Mouse (Mus musculus): Measurements from ENCODE around the gene Sh2b1. TPM values are rescaled to one million over a fixed set of nuclear protein-coding genes. Genes with fewer than 3 reads are reported as not detected.
A peak's percentile ranks its signal among the peaks of the same experiment; 100 is the strongest.

Sh2b1 gene
- polyA plus RNA-seq, 1 experiment from 2014 or later, result 26.4 TPM

- under 1% methylated on average over 82 of the region's 82 CpGs for WGBS
- peak within 1 kb of the TSS; percentile 80 for H3K9ac ChIP-seq (ENCODE audit: low read depth, low read length)
- H3K4me1 ChIP-seq (replicated peaks; ENCODE audit: control insufficient read depth, insufficient read depth, low read length), result peaks cover 13% of the 10 kb centered on the region
Observed at GRCm38 (mm10) chr7:126428631-126429502, 46.4 kb downstream of the Sh2b1 start, which contains the start of gene Rabep2. Rabep2 (plus strand) TSS chr7:126428759.

GRCm38 (mm10) chr7:126428154-126428553 is 47.1 kb downstream of the Sh2b1 start:
- Histone ChIP-seq H3K36me3 (ENCODE audit: control insufficient read depth, insufficient read depth, low read length) (no peaks in the 10 kb centered on the region), H3K4me1 (replicated peaks; ENCODE audit: control insufficient read depth, insufficient read depth, low read length) (peaks cover 13% of the 10 kb centered on the region), H3K27me3 (replicated peaks; ENCODE audit: control insufficient read depth, insufficient read depth, low read length) (no peaks in the 10 kb centered on the region), H3K27ac (ENCODE audit: low read depth, low read length) (peak overlapping the region; percentile 91), H3K9ac (ENCODE audit: low read depth, low read length) (peak overlapping the region; percentile 80), H3K4me3 (ENCODE audit: low read depth, low read length) (peak overlapping the region; percentile 71), H3K9me3 (ENCODE audit: control insufficient read depth, low read length) (peaks cover 3% of the 10 kb centered on the region; the same call in 1 of the 2 replicates), H3K4me2 (peak overlapping the region; percentile 96)
- ATAC-seq (replicated peaks; ENCODE audit: low FRiP score) (peak; percentile 53; the same call in 1 of the 2 replicates), DNase-seq (ENCODE audit: low spot score) (no peak)
- 6% methylated on average over 4 of the region's 4 CpGs for WGBS

More at GRCm38 (mm10) chr7:126428631-126429502, 46.4 kb downstream of the Sh2b1 start, which contains the start of gene Rabep2:
- H3K4me3 ChIP-seq (ENCODE audit: low read depth, low read length), result peak within 1 kb of the TSS; percentile 71
- H3K27ac ChIP-seq (ENCODE audit: low read depth, low read length), result peak within 1 kb of the TSS; percentile 91
- no peaks in the 10 kb centered on the region for H3K27me3 ChIP-seq (replicated peaks; ENCODE audit: control insufficient read depth, insufficient read depth, low read length)
- peak; percentile 85 for ATAC-seq (replicated peaks; ENCODE audit: low FRiP score)
- no peaks in the 10 kb centered on the region for H3K36me3 ChIP-seq (ENCODE audit: control insufficient read depth, insufficient read depth, low read length)
- peak within 1 kb of the TSS; percentile 96 for H3K4me2 ChIP-seq
- H3K9me3 ChIP-seq (ENCODE audit: control insufficient read depth, low read length), result peaks cover 3% of the 10 kb centered on the region; the same call in 1 of the 2 replicates
- DNase-seq (ENCODE audit: low spot score), result peak; percentile 95

GRCm38 (mm10) chr7:126427323-126427860 is 47.8 kb downstream of the Sh2b1 start:
- Histone ChIP-seq H3K27ac (ENCODE audit: low read depth, low read length) (no peak overlapping the region), H3K9me3 (ENCODE audit: control insufficient read depth, low read length) (peaks cover 3% of the 10 kb centered on the region; the same call in 1 of the 2 replicates), H3K4me2 (no peak overlapping the region), H3K27me3 (replicated peaks; ENCODE audit: control insufficient read depth, insufficient read depth, low read length) (no peaks in the 10 kb centered on the region), H3K4me3 (ENCODE audit: low read depth, low read length) (no peak overlapping the region), H3K9ac (ENCODE audit: low read depth, low read length) (no peak overlapping the region), H3K36me3 (ENCODE audit: control insufficient read depth, insufficient read depth, low read length) (no peaks in the 10 kb centered on the region), H3K4me1 (replicated peaks; ENCODE audit: control insufficient read depth, insufficient read depth, low read length) (peaks cover 13% of the 10 kb centered on the region)
- no peak for DNase-seq (ENCODE audit: low spot score)
- WGBS, result 47% methylated on average over 12 of the region's 13 CpGs
- ATAC-seq (replicated peaks; ENCODE audit: low FRiP score), result no peak

GRCm38 (mm10) chr7:126424161-126424560 is 51.1 kb downstream of the Sh2b1 start:
- peaks cover 9% of the 10 kb centered on the region for H3K4me1 ChIP-seq (replicated peaks; ENCODE audit: control insufficient read depth, insufficient read depth, low read length)
- no peaks in the 10 kb centered on the region for H3K27me3 ChIP-seq (replicated peaks; ENCODE audit: control insufficient read depth, insufficient read depth, low read length)
- no peak overlapping the region for H3K4me2 ChIP-seq
- no peak for ATAC-seq (replicated peaks; ENCODE audit: low FRiP score)
- no peaks in the 10 kb centered on the region for H3K36me3 ChIP-seq (ENCODE audit: control insufficient read depth, insufficient read depth, low read length)
- no peak for DNase-seq (ENCODE audit: low spot score)
- H3K27ac ChIP-seq (ENCODE audit: low read depth, low read length), result no peak overlapping the region
- 78% methylated on average over 6 of the region's 6 CpGs for WGBS
- no peak overlapping the region for H3K4me3 ChIP-seq (ENCODE audit: low read depth, low read length)
- no peak overlapping the region for H3K9ac ChIP-seq (ENCODE audit: low read depth, low read length)
- peaks cover 3% of the 10 kb centered on the region; the same call in 1 of the 2 replicates for H3K9me3 ChIP-seq (ENCODE audit: control insufficient read depth, low read length)

DNA sequence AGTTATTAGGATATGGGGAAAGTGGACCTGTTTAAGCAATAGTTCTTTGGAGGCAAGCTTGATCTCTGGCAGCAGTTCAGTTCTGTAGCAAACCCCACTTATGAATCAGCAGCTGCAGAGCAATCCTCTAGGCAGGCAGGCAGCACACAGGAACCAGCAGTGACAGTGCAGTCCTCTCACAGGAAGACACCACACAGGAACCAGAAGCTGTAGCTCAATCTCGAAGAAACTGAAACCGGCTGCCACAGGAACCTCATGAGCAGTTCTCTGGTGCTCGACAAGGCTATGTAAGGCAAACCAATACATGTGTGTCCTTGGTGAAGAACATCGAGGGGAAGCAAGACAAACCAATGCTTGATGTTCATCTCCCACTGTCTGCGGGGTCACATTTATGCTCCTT is 53.5 kb downstream of the Sh2b1 start:
- no peaks in the 10 kb centered on the region for H3K36me3 ChIP-seq (ENCODE audit: control insufficient read depth, insufficient read depth, low read length)
- DNase-seq (ENCODE audit: low spot score) (no peak), ATAC-seq (replicated peaks; ENCODE audit: low FRiP score) (no peak)
- no peak overlapping the region for H3K4me3 ChIP-seq (ENCODE audit: low read depth, low read length)
- H3K4me1 ChIP-seq (replicated peaks; ENCODE audit: control insufficient read depth, insufficient read depth, low read length), result no peaks in the 10 kb centered on the region
- H3K9me3 ChIP-seq (ENCODE audit: control insufficient read depth, low read length), result 0 out of 2 replicates have a peak, but pooled peaks cover 3% of the 10 kb centered on the region
- no peak overlapping the region for H3K27ac ChIP-seq (ENCODE audit: low read depth, low read length)
- H3K27me3 ChIP-seq (replicated peaks; ENCODE audit: control insufficient read depth, insufficient read depth, low read length), result no peaks in the 10 kb centered on the region
- H3K4me2 ChIP-seq, result no peak overlapping the region
- 70% methylated on average over 5 of the region's 5 CpGs for WGBS
- H3K9ac ChIP-seq (ENCODE audit: low read depth, low read length), result no peak overlapping the region

- no peak for DNase-seq (ENCODE audit: low spot score)
Observed at GRCm38 (mm10) chr7:126418496-126418895, 56.7 kb downstream of the Sh2b1 start.

DNA sequence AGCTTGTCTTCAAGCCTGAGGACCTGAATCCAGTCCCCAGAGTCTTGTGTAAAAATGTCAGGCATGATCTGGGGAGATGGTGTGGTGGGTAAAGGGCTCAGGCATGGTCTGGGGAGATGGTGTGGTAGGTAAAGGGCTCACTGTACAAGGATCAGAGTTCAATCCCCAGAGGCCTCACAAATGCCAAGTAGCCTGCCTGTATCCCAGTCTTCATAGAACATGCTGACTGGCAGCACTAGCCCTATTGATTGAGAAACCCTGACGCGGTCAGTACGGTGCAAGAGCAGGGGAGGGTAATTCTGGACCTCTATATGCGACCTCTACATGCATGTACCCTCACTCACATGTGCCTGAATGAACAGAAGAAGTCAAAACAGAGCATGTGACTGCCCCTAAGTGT is 57.6 kb downstream of the Sh2b1 start:
- H3K27ac ChIP-seq (ENCODE audit: low read depth, low read length), result no peak overlapping the region
- H3K4me3 ChIP-seq (ENCODE audit: low read depth, low read length), result no peak overlapping the region
- no peaks in the 10 kb centered on the region for H3K36me3 ChIP-seq (ENCODE audit: control insufficient read depth, insufficient read depth, low read length)
- H3K4me2 ChIP-seq, result no peak overlapping the region
- H3K27me3 ChIP-seq (replicated peaks; ENCODE audit: control insufficient read depth, insufficient read depth, low read length), result no peaks in the 10 kb centered on the region
- 80% methylated on average over 4 of the region's 4 CpGs for WGBS
- no peaks in the 10 kb centered on the region for H3K4me1 ChIP-seq (replicated peaks; ENCODE audit: control insufficient read depth, insufficient read depth, low read length)
- H3K9me3 ChIP-seq (ENCODE audit: control insufficient read depth, low read length), result no peaks in the 10 kb centered on the region
- ATAC-seq (replicated peaks; ENCODE audit: low FRiP score) (no peak), DNase-seq (ENCODE audit: low spot score) (no peak)
- H3K9ac ChIP-seq (ENCODE audit: low read depth, low read length), result no peak overlapping the region

More at GRCm38 (mm10) chr7:126418496-126418895, 56.7 kb downstream of the Sh2b1 start:
- H3K27ac ChIP-seq (ENCODE audit: low read depth, low read length), result no peak overlapping the region
- no peak overlapping the region for H3K4me3 ChIP-seq (ENCODE audit: low read depth, low read length)
- no peaks in the 10 kb centered on the region for H3K36me3 ChIP-seq (ENCODE audit: control insufficient read depth, insufficient read depth, low read length)
- no peaks in the 10 kb centered on the region for H3K9me3 ChIP-seq (ENCODE audit: control insufficient read depth, low read length)
- no peaks in the 10 kb centered on the region for H3K4me1 ChIP-seq (replicated peaks; ENCODE audit: control insufficient read depth, insufficient read depth, low read length)
- no peak overlapping the region for H3K4me2 ChIP-seq
- H3K9ac ChIP-seq (ENCODE audit: low read depth, low read length), result no peak overlapping the region
- ATAC-seq (replicated peaks; ENCODE audit: low FRiP score), result no peak
- H3K27me3 ChIP-seq (replicated peaks; ENCODE audit: control insufficient read depth, insufficient read depth, low read length), result no peaks in the 10 kb centered on the region
- 65% methylated on average over 3 of the region's 3 CpGs for WGBS

DNA sequence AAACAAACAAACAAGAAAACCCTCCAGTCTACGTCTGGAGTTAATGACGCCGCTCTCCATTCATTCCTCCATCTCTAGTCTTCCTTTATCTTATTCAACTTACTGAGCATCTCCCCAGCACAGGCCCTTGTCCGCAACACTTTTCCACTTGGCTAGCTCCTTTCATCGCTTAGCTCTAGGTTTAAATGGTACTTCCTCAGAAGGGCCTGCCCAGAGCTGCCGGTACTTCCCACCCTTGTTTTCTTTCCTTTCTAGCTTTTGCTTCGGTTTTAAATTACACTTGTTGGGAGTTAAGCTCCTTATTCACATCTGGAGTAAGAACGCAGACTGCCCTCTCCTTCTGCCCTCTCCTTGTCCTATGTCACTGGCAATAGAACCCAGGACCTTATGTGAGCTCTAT is 58.2 kb downstream of the Sh2b1 start:
- Histone ChIP-seq H3K27me3 (replicated peaks; ENCODE audit: control insufficient read depth, insufficient read depth, low read length) (no peaks in the 10 kb centered on the region), H3K9me3 (ENCODE audit: control insufficient read depth, low read length) (no peaks in the 10 kb centered on the region), H3K9ac (ENCODE audit: low read depth, low read length) (no peak overlapping the region), H3K36me3 (ENCODE audit: control insufficient read depth, insufficient read depth, low read length) (no peaks in the 10 kb centered on the region), H3K4me2 (no peak overlapping the region), H3K4me3 (ENCODE audit: low read depth, low read length) (no peak overlapping the region), H3K27ac (ENCODE audit: low read depth, low read length) (no peak overlapping the region), H3K4me1 (replicated peaks; ENCODE audit: control insufficient read depth, insufficient read depth, low read length) (no peaks in the 10 kb centered on the region)
- no peak for DNase-seq (ENCODE audit: low spot score)
- no peak for ATAC-seq (replicated peaks; ENCODE audit: low FRiP score)
- WGBS, result 57% methylated on average over 8 of the region's 8 CpGs
